Mouse (Mus musculus): Measurements from ENCODE around the gene Tmprss12. TPM values are rescaled to one million over a fixed set of nuclear protein-coding genes. Genes with fewer than 3 reads are reported as not detected.
"Not testable (repeated sequence)": the region's sequence is repeated elsewhere in the genome, so short reads cannot be mapped to it uniquely, and the experiment has no call there.

Tmprss12 gene
- polyA plus RNA-seq, 1 experiment: 36.5 TPM

DNA sequence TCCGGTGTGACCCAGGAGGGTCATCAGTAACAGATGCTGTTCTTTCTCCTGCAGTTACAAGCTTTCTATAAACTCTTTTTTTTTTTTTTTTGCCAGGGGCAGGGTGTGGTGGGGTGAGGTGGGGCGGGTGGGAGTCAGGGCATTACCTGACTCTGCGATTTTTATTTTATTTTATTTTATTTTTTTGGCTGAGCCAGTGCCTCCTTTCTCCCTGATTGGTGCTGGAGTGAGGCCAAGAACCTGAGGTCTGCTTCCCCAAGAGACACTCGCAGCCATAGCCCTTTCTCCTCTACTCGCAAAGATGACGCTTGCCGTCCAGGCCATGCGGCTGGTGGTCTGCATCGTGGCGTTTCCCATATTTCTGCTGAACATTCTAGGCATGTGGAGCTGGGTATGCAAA, 54.0 kb downstream of the Tmprss12 start, which contains the start of gene Mettl7a3:
Mettl7a3 (plus strand) TSS at position 301 of the 400 bp plus-strand sequence.
- H3K27ac ChIP-seq (ENCODE audit: control insufficient read depth, insufficient read depth, low read depth, low read length): no peak within 1 kb of the TSS
- H3K4me1 ChIP-seq (ENCODE audit: control insufficient read depth, insufficient read depth, low read length): no peaks in the 10 kb centered on the region
- H3K4me3 ChIP-seq (ENCODE audit: control insufficient read depth, low read depth, low read length): no peak within 1 kb of the TSS
- H3K36me3 ChIP-seq (ENCODE audit: control insufficient read depth, insufficient read depth, low read length): no peaks in the 10 kb centered on the region
- TF ChIP-seq CTCF (IDR thresholded peaks at IDR 0.05; ENCODE audit: control insufficient read depth, insufficient read depth, insufficient replicate concordance, low read depth, low read length) (no peak), POLR2A (IDR thresholded peaks at IDR 0.05; ENCODE audit: control insufficient read depth, low read depth, low read length) (no peak)
- no peaks in the 10 kb centered on the region for H3K27me3 ChIP-seq (ENCODE audit: control insufficient read depth, insufficient read depth, low read length)

DNA sequence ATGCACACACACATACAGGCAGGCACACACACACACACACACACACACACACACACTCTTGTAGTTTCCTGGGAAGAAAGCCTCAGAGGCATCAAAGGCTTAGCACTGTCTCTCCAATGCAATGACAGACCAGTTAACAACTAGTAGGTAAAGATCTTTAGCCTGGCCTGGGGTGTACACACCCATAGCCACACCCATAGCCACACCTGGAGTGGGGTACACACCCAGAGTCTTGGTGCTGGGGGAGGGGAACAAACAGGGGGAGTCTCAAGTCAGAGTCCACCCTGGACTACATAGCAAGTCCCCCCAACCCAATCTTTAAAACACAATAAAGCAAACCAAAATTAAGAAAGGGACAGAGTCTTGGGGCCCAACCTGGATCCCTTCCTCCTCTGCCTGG, 56.7 kb downstream of the Tmprss12 start:
- H3K4me1 ChIP-seq (ENCODE audit: control insufficient read depth, insufficient read depth, low read length); H3K27ac ChIP-seq (ENCODE audit: control insufficient read depth, insufficient read depth, low read depth, low read length); H3K4me3 ChIP-seq (ENCODE audit: control insufficient read depth, low read depth, low read length); H3K36me3 ChIP-seq (ENCODE audit: control insufficient read depth, insufficient read depth, low read length); H3K27me3 ChIP-seq (ENCODE audit: control insufficient read depth, insufficient read depth, low read length): not testable (repeated sequence)

- H3K4me3 ChIP-seq (ENCODE audit: control insufficient read depth, low read depth, low read length); H3K36me3 ChIP-seq (ENCODE audit: control insufficient read depth, insufficient read depth, low read length); H3K4me1 ChIP-seq (ENCODE audit: control insufficient read depth, insufficient read depth, low read length); H3K27me3 ChIP-seq (ENCODE audit: control insufficient read depth, insufficient read depth, low read length); H3K27ac ChIP-seq (ENCODE audit: control insufficient read depth, insufficient read depth, low read depth, low read length): not testable (repeated sequence)
Observed at GRCm38 (mm10) chr15:100337847-100338246, 57.2 kb downstream of the Tmprss12 start.

DNA sequence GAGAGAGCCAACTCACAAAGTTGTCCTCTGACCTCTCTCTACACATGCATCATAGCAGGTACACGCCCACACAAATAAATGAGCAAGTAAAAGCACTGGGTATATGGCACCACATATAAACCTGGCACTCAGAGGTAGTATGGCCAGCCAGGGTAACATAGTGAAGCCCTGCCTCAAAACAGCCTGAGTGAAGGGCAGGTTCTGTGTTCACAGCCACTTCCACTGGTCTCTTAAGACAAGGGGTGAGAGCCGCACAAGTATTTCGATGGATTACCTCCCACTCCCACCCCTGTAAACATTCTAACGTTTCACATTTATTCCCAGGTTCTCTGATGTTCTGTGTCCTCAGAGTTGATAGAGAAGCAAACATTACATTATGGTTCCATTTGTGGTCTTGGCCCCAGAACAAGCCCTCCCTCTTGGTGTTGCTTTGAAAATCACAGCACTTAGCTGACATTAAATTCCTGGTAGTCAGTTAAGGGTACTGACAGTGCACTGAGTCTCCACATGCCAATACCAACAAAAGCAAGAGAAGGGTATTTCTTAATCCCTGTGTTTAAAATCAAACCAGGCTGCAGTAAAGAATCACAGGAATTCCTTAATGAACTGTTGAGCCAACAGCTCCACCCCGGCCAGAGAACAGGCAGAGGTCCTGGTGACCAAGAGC, 60.8 kb downstream of the Tmprss12 start:
- H3K36me3 ChIP-seq (ENCODE audit: control insufficient read depth, insufficient read depth, low read length); H3K27ac ChIP-seq (ENCODE audit: control insufficient read depth, insufficient read depth, low read depth, low read length); H3K4me3 ChIP-seq (ENCODE audit: control insufficient read depth, low read depth, low read length); H3K4me1 ChIP-seq (ENCODE audit: control insufficient read depth, insufficient read depth, low read length); H3K27me3 ChIP-seq (ENCODE audit: control insufficient read depth, insufficient read depth, low read length): not testable (repeated sequence)

Other genes starting within 250 kb of the Tmprss12 start
- 20.3 and 20.7 TPM in 2 replicates for gene Dip2b, start 242.2 kb upstream of the Tmprss12 start, polyA plus RNA-seq (2012; rRNA removed)
- gene Atf1, start 53.0 kb upstream of the Tmprss12 start, polyA plus RNA-seq (2012; rRNA removed): 254 and 277 TPM in 2 replicates
- 5.0 TPM in 2 replicates for gene Mettl7a1, start 23.3 kb downstream of the Tmprss12 start, polyA plus RNA-seq (2012; rRNA removed)
- gene Mettl7a3, start 54.1 kb downstream of the Tmprss12 start, polyA plus RNA-seq (2012; rRNA removed): not detected in 2 replicates
- not detected in 2 replicates for gene Methig1, start 72.3 kb downstream of the Tmprss12 start, polyA plus RNA-seq (2012; rRNA removed)
- gene Mettl7a2, start 72.4 kb downstream of the Tmprss12 start, polyA plus RNA-seq (2012; rRNA removed): not detected in 2 replicates
- not detected in 2 replicates for gene Higd1c, start 83.7 kb downstream of the Tmprss12 start, polyA plus RNA-seq (2012; rRNA removed)
- gene Gm5475, start 141.3 kb downstream of the Tmprss12 start, polyA plus RNA-seq (2012; rRNA removed): 0.19 and 0.30 TPM in 2 replicates
- 29.3 and 38.4 TPM in 2 replicates for gene Slc11a2, start 144.2 kb downstream of the Tmprss12 start, polyA plus RNA-seq (2012; rRNA removed)
- 18.8 and 20.0 TPM in 2 replicates for gene Letmd1, start 188.2 kb downstream of the Tmprss12 start, polyA plus RNA-seq (2012; rRNA removed)
- gene Csrnp2, start 214.7 kb downstream of the Tmprss12 start, polyA plus RNA-seq (2012; rRNA removed): 12.2 and 12.5 TPM in 2 replicates